Mouse (Mus musculus) liver, embryonic 15.5 days (tissue): ENCODE measurements around the gene Pmpca. TPM values are rescaled to one million over a fixed set of nuclear protein-coding genes. Genes with fewer than 3 reads are reported as not detected.
A peak's percentile ranks its signal among the peaks of the same experiment; 100 is the strongest.

Experiments
- ATAC-seq: fragments of 200-750 bp; cut with Nextera tagmentation; 2 replicates; pipeline ENCODE4 v1.8.0; 2017; ENCODE audit warnings: moderate number of reproducible peaks, mild to moderate bottlenecking, moderate library complexity; ENCODE audit not compliant: insufficient read depth
- H3K27ac ChIP-seq: fragments of 300-500 bp; sonication (generic); replicated peaks from 2 replicates; pipeline ENCODE4 v1.5.1; 2015; ENCODE audit warnings: mild to moderate bottlenecking, inconsistent platforms
- H3K27me3 ChIP-seq: fragments of 300-500 bp; sonication (generic); 2 replicates; pipeline ENCODE4 v1.6.1; 2015; ENCODE audit warnings: mild to moderate bottlenecking, inconsistent platforms
- H3K36me3 ChIP-seq: fragments of 300-500 bp; sonication (generic); replicated peaks from 2 replicates; pipeline ENCODE4 v1.6.1; 2015; ENCODE audit warnings: moderate library complexity, mild to moderate bottlenecking, inconsistent platforms
- H3K4me1 ChIP-seq: fragments of 300-500 bp; sonication (generic); replicated peaks from 2 replicates; pipeline ENCODE4 v1.6.1; 2015; ENCODE audit warnings: inconsistent platforms
- H3K4me2 ChIP-seq: fragments of 300-500 bp; sonication (generic); 2 replicates; pipeline ENCODE4 v1.6.1; 2015; ENCODE audit warnings: moderate library complexity, mild to moderate bottlenecking, inconsistent platforms
- H3K4me3 ChIP-seq: fragments of 300-500 bp; sonication (generic); replicated peaks from 2 replicates; pipeline ENCODE4 v1.5.1; 2015; ENCODE audit warnings: mild to moderate bottlenecking, inconsistent platforms
- H3K9ac ChIP-seq: fragments of 300-500 bp; sonication (generic); 2 replicates; pipeline ENCODE4 v1.6.1; 2015; ENCODE audit warnings: moderate library complexity, mild to moderate bottlenecking, inconsistent platforms
- H3K9me3 ChIP-seq: fragments of 300-500 bp; sonication (generic); replicated peaks from 2 replicates; pipeline ENCODE4 v1.6.1; 2016; ENCODE audit warnings: inconsistent platforms
- WGBS: fragments of 180-500 bp; shearing (Covaris S2); methylation state at CpG from one replicate; pipeline ENCODE4 v1.1.7; 2015; ENCODE audit warnings: mixed read lengths; ENCODE audit not compliant: insufficient replicate concordance; 5-methylcytosine and 5-hydroxymethylcytosine counted together
- polyA plus RNA-seq: library from polyadenylated mRNA; unstranded; fragments of >200 nt; fragmentation: Nextera tagmentation; extraction: Ambion mirVana; gene quantifications from 2 replicates; pipeline ENCODE4 v1.2.1, GENCODE M21; 2015

The Pmpca gene
- polyA plus RNA-seq, 1 experiment from 2014 or later = 61.6 TPM

DNA sequence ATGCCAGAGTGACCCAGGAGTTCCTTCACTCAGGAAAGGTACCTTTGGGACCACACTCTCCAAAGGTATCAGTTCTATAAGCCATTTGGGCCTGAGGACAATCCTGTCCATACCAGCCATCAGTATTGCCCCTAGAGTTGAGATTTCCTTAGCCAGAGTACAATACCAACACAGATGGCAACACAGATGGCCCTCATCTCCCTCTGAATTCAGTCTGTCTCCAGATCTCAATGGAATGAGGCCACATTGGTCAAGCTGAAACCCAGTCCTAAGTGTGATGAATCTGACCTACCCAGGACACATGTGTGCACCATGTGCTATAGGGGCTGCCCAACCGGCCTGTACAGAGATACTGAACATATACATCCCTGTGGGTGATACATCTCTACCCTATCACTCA lies 13.1 kb downstream of the Pmpca start:
- ATAC-seq = no peak
- Histone ChIP-seq H3K4me2 (no peak overlapping the region), H3K9ac (no peak overlapping the region), H3K9me3 (no peaks in the 10 kb centered on the region), H3K4me3 (no peak overlapping the region), H3K27me3 (no peaks in the 10 kb centered on the region), H3K4me1 (peaks cover 44% of the 10 kb centered on the region), H3K27ac (no peak overlapping the region), H3K36me3 (peaks cover 53% of the 10 kb centered on the region)
- WGBS = 74% methylated on average over 1 of the region's 1 CpGs

DNA sequence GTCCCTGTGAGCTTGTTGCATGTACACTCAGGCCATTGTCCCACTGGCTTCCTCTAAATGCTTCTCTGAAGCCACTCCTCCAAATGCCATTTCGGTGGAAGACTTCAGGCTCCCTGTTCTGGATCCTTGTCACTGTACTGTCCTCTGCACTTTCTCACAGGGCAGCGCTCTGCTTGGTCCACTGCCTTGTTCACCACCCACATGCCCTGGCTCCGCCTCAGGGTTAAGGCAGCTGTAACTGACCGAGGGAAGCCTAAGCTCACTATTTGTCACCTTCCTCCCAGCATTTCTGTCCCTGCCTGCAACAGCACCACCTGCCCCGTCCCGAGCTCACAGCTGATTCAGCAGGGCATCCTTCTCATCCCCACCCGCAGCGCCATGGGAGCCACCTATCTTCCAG lies 14.2 kb downstream of the Pmpca start:
- no peak for ATAC-seq
- H3K4me3 ChIP-seq = no peak overlapping the region
- H3K27me3 ChIP-seq = no peaks in the 10 kb centered on the region
- H3K27ac ChIP-seq = no peak overlapping the region
- peaks cover 54% of the 10 kb centered on the region for H3K4me1 ChIP-seq
- WGBS = 77% methylated on average over 8 of the region's 8 CpGs
- H3K9me3 ChIP-seq = no peaks in the 10 kb centered on the region
- H3K9ac ChIP-seq = no peak overlapping the region
- H3K4me2 ChIP-seq = no peak overlapping the region
- peaks cover 43% of the 10 kb centered on the region for H3K36me3 ChIP-seq

DNA sequence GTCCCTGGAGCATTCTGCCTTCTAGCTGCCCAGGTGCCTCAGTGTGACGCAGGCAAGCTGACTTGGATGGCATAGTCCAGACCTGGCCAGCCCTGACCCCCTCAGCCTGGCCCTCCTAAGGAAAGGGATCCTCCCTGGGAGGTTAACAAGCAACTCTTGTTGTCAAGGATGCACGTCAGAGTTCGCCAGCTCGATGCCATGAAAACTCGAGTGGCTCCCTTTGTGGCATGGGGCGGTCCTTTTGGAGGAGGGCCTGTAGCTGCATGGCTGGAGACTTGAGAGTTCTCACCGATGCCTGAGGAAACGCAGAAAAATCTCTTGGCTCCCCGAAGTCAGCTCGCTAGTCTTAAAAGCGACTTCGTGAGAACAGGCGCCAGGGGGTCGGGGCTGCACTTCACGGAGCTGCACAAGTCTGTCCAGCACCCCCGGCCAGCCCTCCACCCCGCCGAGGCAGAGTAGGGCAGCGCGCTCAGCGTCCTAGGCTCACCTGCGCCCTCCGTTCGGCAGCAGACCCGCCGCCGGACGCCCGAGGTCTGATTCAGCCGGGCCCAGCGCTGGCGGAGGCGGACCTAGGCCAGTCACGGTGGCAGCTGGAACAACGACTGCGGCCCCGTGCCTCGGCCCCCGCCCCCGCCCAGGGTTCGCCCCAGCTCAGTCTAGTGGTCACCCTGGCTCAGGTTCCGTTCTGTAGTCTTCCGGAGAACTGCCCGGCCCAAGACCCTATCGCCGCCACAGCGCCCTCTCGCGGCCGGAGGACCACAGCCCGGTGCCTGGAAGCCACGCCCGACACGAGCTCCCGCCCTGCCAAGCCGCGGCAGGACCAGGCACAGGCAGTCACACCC lies 19.6 kb downstream of the Pmpca start, which contains the start of gene Inpp5e:
TSS of gene Inpp5e (minus strand) at position 689 of the 842 bp plus-strand sequence.
- ATAC-seq = peak; percentile 94
- peak within 1 kb of the TSS; percentile 93 for H3K4me3 ChIP-seq
- peak within 1 kb of the TSS; percentile 93 for H3K9ac ChIP-seq
- H3K9me3 ChIP-seq = no peaks in the 10 kb centered on the region
- WGBS = 1% methylated on average over 57 of the region's 57 CpGs
- H3K4me2 ChIP-seq = peak within 1 kb of the TSS; percentile 89
- H3K4me1 ChIP-seq = peaks cover 46% of the 10 kb centered on the region
- H3K27me3 ChIP-seq = no peaks in the 10 kb centered on the region
- peak within 1 kb of the TSS; percentile 78 for H3K27ac ChIP-seq
- peaks cover 39% of the 10 kb centered on the region for H3K36me3 ChIP-seq

DNA sequence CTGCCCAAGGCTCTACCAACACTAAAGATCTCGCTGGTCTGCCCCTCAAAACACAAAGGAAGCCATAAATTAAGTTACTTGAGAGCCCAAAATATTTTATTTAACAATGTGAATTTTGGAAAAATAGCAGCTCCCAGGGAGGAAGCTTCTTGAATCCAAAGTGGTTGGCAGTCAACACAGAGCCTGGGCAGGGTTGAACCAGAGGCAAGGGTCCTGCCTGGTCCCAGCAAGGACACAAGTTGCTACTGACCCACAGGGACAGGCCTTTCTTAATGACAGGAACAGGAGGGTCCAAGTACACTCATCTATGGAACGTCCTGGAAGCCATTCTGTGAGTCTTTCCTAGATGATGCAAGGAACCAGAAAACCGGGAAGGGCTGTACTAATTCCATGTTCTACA lies 20.2 kb downstream of the Pmpca start:
- ATAC-seq = no peak
- 57% methylated on average over 3 of the region's 3 CpGs for WGBS
- Histone ChIP-seq H3K27ac (peak overlapping the region; percentile 42), H3K4me1 (peaks cover 46% of the 10 kb centered on the region), H3K4me2 (peak overlapping the region; percentile 89), H3K9me3 (no peaks in the 10 kb centered on the region), H3K4me3 (peak overlapping the region; percentile 93; the same call in 1 of the 2 replicates), H3K27me3 (no peaks in the 10 kb centered on the region), H3K36me3 (peaks cover 46% of the 10 kb centered on the region), H3K9ac (peak overlapping the region; percentile 19; the same call in 1 of the 2 replicates)

DNA sequence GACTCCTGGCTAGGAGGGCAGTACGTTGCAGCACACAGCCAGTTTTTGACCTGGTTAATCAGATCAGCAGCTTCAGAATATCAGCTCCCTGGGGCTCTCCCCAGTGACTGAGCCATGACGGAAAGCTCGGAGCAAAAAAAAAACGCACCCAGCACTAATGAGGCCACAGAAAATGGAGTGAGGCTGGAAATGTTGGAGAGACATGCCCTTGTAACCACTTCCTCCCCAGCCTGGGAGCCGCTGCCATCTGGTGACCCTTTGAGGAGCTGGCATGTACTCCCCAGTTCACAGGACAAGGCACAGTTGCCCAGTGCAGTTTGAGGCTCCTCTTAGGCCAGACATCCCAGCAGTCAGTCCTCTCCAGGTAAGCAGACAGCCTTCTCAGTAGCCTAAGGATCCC lies 21.0 kb downstream of the Pmpca start:
- H3K36me3 ChIP-seq = peaks cover 50% of the 10 kb centered on the region
- no peak overlapping the region for H3K4me3 ChIP-seq
- 0 out of 2 replicates have a peak overlapping the region, but pooled peaks have one; percentile 14 for H3K27ac ChIP-seq
- no peaks in the 10 kb centered on the region for H3K27me3 ChIP-seq
- WGBS = 70% methylated on average over 5 of the region's 5 CpGs
- H3K4me1 ChIP-seq = peaks cover 41% of the 10 kb centered on the region
- no peak for ATAC-seq
- no peak overlapping the region for H3K9ac ChIP-seq
- H3K4me2 ChIP-seq = no peak overlapping the region
- no peaks in the 10 kb centered on the region for H3K9me3 ChIP-seq

DNA sequence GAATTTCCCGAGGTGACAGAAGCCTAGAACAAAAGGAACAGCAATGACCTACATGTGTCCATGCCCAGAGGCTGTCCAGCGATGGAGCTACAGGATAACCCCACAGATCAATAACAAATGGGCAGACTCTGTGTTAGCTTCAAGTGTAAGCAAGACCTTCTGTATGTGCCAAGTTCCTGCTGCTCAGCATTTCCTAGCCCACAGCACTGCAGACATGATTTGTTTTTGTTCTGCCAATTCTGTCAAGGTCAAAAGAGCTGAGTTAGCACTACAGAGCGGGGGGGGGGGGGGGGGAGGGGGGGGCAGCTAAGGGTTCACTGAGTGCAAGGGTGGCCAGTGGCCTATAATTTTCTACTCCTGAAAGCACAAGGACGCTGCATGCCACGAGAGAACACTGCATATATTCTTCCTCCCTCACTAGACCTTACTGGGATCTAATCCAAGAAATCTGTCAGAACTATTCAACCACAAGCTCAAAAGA lies 21.8 kb downstream of the Pmpca start:
- H3K9me3 ChIP-seq = no peaks in the 10 kb centered on the region
- no peak overlapping the region for H3K27ac ChIP-seq
- no peak overlapping the region for H3K4me3 ChIP-seq
- H3K4me2 ChIP-seq = no peak overlapping the region
- peaks cover 37% of the 10 kb centered on the region for H3K4me1 ChIP-seq
- peaks cover 59% of the 10 kb centered on the region for H3K36me3 ChIP-seq
- ATAC-seq = no peak
- H3K27me3 ChIP-seq = no peaks in the 10 kb centered on the region
- WGBS = 65% methylated on average over 4 of the region's 5 CpGs
- H3K9ac ChIP-seq = no peak overlapping the region

DNA sequence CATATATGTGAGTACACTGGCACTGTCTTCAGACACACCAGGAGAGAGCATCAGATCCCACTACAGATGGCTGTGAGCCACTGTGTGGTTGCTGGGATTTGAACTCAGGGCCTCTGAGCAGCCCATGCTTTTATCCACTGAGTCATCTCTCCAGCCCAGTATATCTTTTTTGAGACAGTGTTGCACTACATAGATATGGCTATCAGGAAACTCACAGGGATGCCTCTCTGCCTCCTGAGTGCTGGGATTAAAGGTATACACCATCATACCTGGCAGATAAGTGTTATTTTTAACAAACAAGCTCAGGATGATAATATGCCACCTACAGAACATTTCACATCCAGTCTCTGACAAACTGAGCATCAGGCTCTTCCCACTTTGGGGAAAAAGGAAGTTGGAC lies 27.9 kb downstream of the Pmpca start:
- Histone ChIP-seq H3K4me3 (no peak overlapping the region), H3K9ac (no peak overlapping the region), H3K9me3 (no peaks in the 10 kb centered on the region), H3K4me1 (peaks cover 14% of the 10 kb centered on the region), H3K27me3 (no peaks in the 10 kb centered on the region), H3K4me2 (no peak overlapping the region), H3K27ac (0 out of 2 replicates have a peak overlapping the region, but pooled peaks have one; percentile 9), H3K36me3 (peaks cover 91% of the 10 kb centered on the region)
- peak; percentile 49 for ATAC-seq

DNA sequence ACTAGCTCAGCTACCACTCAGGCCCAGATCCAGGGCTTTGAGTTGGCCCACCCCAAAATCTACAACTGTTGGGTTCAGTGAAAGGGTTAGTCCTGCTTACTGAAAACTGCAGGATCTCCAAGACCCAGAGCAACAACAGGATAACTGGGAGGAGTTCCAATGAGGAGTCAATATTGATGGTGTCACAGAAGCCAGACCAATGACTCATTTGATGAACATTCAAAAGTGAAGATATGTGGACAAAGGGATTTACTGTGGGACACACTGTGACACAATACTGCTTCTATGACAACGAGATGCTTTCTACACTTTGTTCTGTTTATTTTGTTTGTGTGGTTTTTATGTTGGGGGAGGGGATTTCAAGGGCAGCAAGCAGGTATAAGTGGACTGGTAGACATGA lies 29.0 kb downstream of the Pmpca start:
- peaks cover 91% of the 10 kb centered on the region for H3K36me3 ChIP-seq
- H3K4me3 ChIP-seq = no peak overlapping the region
- 67% methylated on average over 1 of the region's 1 CpGs for WGBS
- no peak overlapping the region for H3K27ac ChIP-seq
- no peaks in the 10 kb centered on the region for H3K9me3 ChIP-seq
- H3K4me1 ChIP-seq = peaks cover 14% of the 10 kb centered on the region
- H3K4me2 ChIP-seq = no peak overlapping the region
- no peak overlapping the region for H3K9ac ChIP-seq
- H3K27me3 ChIP-seq = no peaks in the 10 kb centered on the region
- ATAC-seq = no peak

DNA sequence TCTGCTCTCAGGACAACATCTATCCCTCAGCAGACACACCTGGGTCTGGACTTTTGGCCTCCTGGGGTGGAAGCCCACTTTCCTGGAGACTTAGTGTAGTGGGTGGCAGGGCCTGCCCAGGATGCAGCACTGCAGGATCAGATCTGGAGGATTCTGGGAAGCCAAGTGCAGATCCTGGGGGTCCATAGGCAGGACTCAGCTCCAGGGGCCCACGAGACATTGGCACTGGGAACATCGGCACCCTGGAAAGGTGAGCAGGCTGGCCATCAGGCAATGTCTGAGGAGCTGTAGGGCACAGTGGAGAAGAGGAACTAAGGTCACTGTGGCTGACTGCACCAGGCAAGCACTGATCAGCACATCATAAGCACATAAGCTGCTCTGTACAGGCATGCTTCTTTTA lies 32.8 kb downstream of the Pmpca start:
- H3K27ac ChIP-seq = no peak overlapping the region
- ATAC-seq = no peak
- no peaks in the 10 kb centered on the region for H3K9me3 ChIP-seq
- peaks cover 8% of the 10 kb centered on the region for H3K4me1 ChIP-seq
- H3K9ac ChIP-seq = no peak overlapping the region
- H3K4me3 ChIP-seq = no peak overlapping the region
- H3K27me3 ChIP-seq = no peaks in the 10 kb centered on the region
- no peak overlapping the region for H3K4me2 ChIP-seq
- WGBS = 85% methylated on average over 2 of the region's 2 CpGs
- H3K36me3 ChIP-seq = peaks cover 93% of the 10 kb centered on the region

DNA sequence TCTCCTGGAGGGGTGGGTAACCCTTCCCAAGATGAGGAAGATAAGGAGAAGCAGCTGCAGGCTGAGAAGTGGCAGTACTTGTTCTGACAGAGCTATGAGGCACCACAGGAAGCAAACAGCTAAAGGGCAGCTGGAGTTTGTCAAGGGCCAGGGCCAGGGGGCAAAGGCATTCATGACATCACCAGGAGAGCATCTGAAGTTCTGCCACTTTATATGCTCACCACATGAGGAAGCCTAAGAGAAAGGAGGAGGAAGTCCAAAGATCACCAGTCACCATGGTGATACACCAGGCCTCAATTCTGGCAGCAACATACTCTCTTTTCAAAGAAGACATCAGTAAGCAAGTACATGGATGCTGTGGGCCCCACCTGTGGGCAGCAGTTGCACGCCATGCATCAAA lies 33.9 kb downstream of the Pmpca start:
- Histone ChIP-seq H3K9me3 (no peaks in the 10 kb centered on the region), H3K4me1 (no peaks in the 10 kb centered on the region), H3K27ac (no peak overlapping the region), H3K9ac (no peak overlapping the region), H3K4me2 (no peak overlapping the region), H3K4me3 (no peak overlapping the region), H3K36me3 (peaks cover 96% of the 10 kb centered on the region), H3K27me3 (no peaks in the 10 kb centered on the region)
- WGBS = 59% methylated on average over 1 of the region's 1 CpGs
- ATAC-seq = no peak

DNA sequence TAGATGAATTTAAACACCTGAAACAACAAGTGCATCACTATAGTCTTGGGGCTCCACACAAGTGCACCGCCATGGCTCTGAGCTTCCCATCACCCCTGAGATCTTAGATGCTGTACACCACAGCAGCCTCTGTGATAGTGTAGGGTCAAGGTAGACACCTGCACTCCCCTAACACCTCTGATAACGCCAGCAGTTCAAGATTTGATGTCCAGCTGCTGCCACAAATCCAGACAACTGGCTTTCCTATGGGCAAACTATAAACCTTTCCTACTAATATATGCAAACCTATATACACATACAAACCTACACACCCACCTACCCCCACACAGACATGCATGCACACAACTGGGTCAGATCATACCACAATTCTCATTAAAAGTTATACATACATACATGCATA lies 35.4 kb downstream of the Pmpca start:
- H3K27me3 ChIP-seq = no peaks in the 10 kb centered on the region
- H3K4me1 ChIP-seq = no peaks in the 10 kb centered on the region
- H3K9me3 ChIP-seq = no peaks in the 10 kb centered on the region
- peaks cover 97% of the 10 kb centered on the region for H3K36me3 ChIP-seq
- H3K27ac ChIP-seq = no peak overlapping the region
- no peak for ATAC-seq
- 79% methylated on average over 2 of the region's 2 CpGs for WGBS
- no peak overlapping the region for H3K4me2 ChIP-seq
- no peak overlapping the region for H3K9ac ChIP-seq
- H3K4me3 ChIP-seq = no peak overlapping the region
